Mouse (Mus musculus) forebrain, embryonic 16.5 days (tissue): Measurements from ENCODE around the gene Vmn2r76. TPM values are rescaled to one million over a fixed set of nuclear protein-coding genes. Genes with fewer than 3 reads are reported as not detected.
"Not testable (repeated sequence)": the region's sequence is repeated elsewhere in the genome, so short reads cannot be mapped to it uniquely, and the experiment has no call there.

Experiments used
- ATAC-seq: fragments of 200-750 bp; cut with Nextera tagmentation; 2 replicates; pipeline ENCODE4 v1.8.0; 2017; ENCODE audit warnings: mild to moderate bottlenecking, moderate library complexity
- H3K27ac ChIP-seq: fragments of 300-500 bp; sonication (generic); 2 replicates; pipeline ENCODE4 v1.5.1; 2014; ENCODE audit warnings: low read length, control low read depth
- H3K27me3 ChIP-seq: fragments of 300-500 bp; sonication (generic); replicated peaks from 2 replicates; pipeline ENCODE4 v1.6.1; 2014; ENCODE audit warnings: low read length; ENCODE audit not compliant: control insufficient read depth, insufficient read depth
- H3K36me3 ChIP-seq: fragments of 300-500 bp; sonication (generic); 2 replicates; pipeline ENCODE4 v1.6.1; 2014; ENCODE audit not compliant: control insufficient read depth, insufficient read depth
- H3K4me1 ChIP-seq: fragments of 300-500 bp; sonication (generic); replicated peaks from 2 replicates; pipeline ENCODE4 v1.6.1; 2014; ENCODE audit warnings: low read length; ENCODE audit not compliant: control insufficient read depth, insufficient read depth
- H3K4me2 ChIP-seq: fragments of 300-500 bp; sonication (generic); 2 replicates; pipeline ENCODE4 v1.6.1; 2014; ENCODE audit warnings: mild to moderate bottlenecking, low read length, control low read depth
- H3K4me3 ChIP-seq: fragments of 300-500 bp; sonication (generic); replicated peaks from 2 replicates; pipeline ENCODE4 v1.5.1; 2014; ENCODE audit warnings: mild to moderate bottlenecking, low read length, control low read depth
- H3K9ac ChIP-seq: fragments of 300-500 bp; sonication (generic); replicated peaks from 2 replicates; pipeline ENCODE4 v1.6.1; 2014; ENCODE audit warnings: low read depth, low read length, control low read depth
- H3K9me3 ChIP-seq: fragments of 300-500 bp; sonication (generic); 2 replicates; pipeline ENCODE4 v1.6.1; 2016; ENCODE audit warnings: low read length; ENCODE audit not compliant: control insufficient read depth
- WGBS: fragments of 180-500 bp; shearing (Covaris S2); extraction: QIAGEN DNeasy Blood & Tissue Kit; methylation state at CpG from one replicate; pipeline ENCODE4 v1.1.7; 2014; 5-methylcytosine and 5-hydroxymethylcytosine counted together
- polyA plus RNA-seq: library from polyadenylated mRNA; unstranded; fragments of >200 nt; fragmentation: Nextera tagmentation; extraction: Ambion mirVana; gene quantifications from 2 replicates; pipeline ENCODE4 v1.2.1, GENCODE M21; 2015

The Vmn2r76 gene
- not detected in 2 replicates for polyA plus RNA-seq

DNA sequence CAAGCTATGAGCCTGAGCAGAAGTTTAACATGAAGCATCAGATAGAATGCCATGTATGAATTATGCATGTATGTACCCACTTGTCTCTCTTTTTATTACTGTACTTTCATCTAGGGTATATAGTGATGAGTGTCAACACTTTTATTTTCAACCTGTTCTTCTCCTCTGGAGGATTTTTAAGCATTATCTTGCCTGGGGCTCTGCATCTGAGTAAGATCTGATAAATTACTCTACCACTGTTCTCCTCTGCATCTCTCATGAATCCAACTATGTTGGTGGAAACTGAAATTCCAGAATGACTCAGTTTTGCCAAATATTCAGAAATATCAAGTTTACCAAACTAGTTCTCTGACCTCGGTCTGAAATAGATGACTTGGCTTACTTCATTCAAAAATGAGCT is at the start of gene Vmn2r76:
Gene Vmn2r76, minus strand, starts transcription at position 101 of the 400 bp plus-strand sequence.
- no peaks in the 10 kb centered on the region for H3K9me3 ChIP-seq
- H3K27me3 ChIP-seq: no peaks in the 10 kb centered on the region
- no peak within 1 kb of the TSS for H3K27ac ChIP-seq
- ATAC-seq: no peak
- no peaks in the 10 kb centered on the region for H3K36me3 ChIP-seq
- H3K4me2 ChIP-seq: no peak within 1 kb of the TSS
- H3K9ac ChIP-seq: no peak within 1 kb of the TSS
- no peak within 1 kb of the TSS for H3K4me3 ChIP-seq
- WGBS: 69% methylated on average over 1 of the region's 1 CpGs
- no peaks in the 10 kb centered on the region for H3K4me1 ChIP-seq

DNA sequence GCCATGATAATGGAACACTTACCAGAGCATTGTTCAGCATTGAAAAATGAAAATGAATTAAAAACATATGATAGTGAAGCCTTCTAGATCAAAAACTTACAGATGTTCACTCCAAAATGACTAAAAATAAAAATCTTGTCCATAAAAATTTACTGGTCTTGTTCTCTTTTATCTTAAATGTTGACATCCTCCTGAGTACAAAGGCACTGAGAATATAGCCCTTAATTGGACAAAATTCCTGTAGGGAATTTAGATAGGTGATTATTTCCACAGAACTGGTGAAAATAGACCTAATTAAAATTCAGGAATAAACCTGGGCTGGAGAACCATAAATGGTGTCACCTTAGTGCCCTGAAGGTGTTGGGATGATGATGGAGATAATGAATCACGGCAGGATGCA is 31.0 kb upstream of the Vmn2r76 start, which contains the start of gene Olfr310:
Gene Olfr310, minus strand, starts transcription at position 101 of the 400 bp plus-strand sequence.
- H3K4me3 ChIP-seq: no peak within 1 kb of the TSS
- no peak for ATAC-seq
- no peaks in the 10 kb centered on the region for H3K9me3 ChIP-seq
- H3K4me2 ChIP-seq: no peak within 1 kb of the TSS
- no peaks in the 10 kb centered on the region for H3K4me1 ChIP-seq
- H3K27ac ChIP-seq: no peak within 1 kb of the TSS
- H3K36me3 ChIP-seq: no peaks in the 10 kb centered on the region
- no peaks in the 10 kb centered on the region for H3K27me3 ChIP-seq
- H3K9ac ChIP-seq: no peak within 1 kb of the TSS
- WGBS: 69% methylated on average over 1 of the region's 1 CpGs

DNA sequence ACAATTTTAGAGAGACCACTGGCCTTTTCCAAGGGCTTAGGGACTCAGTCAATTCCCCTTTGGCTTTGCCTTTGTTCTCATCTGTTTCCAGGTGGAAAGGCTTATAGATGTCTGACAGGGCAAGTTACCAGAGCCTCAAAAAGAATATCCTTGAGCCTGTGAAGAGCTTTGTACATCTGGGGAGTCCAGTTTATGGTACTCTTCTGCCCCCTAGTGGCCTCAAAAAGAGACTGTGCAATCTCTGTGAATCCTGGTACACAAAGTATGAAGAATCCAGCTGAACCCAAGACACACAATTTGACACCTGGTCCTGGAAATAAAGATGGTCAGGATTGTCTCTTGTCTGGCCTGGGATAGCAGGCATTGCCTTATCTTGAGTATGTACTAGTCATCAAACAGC is 34.8 kb downstream of the Vmn2r76 start:
- Histone ChIP-seq H3K4me2 (no peak overlapping the region), H3K4me1 (no peaks in the 10 kb centered on the region), H3K9ac (no peak overlapping the region), H3K9me3 (no peaks in the 10 kb centered on the region; the same call in 1 of the 2 replicates), H3K4me3 (no peak overlapping the region), H3K36me3 (no peaks in the 10 kb centered on the region), H3K27ac (no peak overlapping the region), H3K27me3 (no peaks in the 10 kb centered on the region)
- no peak for ATAC-seq

DNA sequence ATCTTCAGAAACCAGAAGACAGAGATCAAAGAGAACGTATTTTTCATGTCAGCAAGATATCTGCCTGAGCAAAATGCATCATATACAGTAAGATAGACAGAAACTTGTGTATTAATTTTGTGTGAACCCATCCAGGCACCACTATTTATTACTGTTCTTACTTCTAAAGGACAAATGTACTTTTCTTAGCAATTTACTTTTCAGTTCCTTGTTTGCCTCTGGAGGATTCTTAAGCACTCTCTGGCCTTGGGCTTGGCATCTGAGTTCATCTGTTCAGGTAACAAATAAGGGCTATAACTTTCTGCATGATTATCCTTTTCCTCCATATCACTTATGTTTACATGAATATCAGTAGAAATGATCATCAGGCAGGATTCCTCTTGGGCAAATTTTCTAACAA is 74.4 kb downstream of the Vmn2r76 start, which contains the start of gene Vmn2r75:
Gene Vmn2r75, minus strand, starts transcription at position 101 of the 400 bp plus-strand sequence.
- ATAC-seq, H3K27me3 ChIP-seq, H3K9me3 ChIP-seq, H3K4me2 ChIP-seq, H3K27ac ChIP-seq, H3K4me3 ChIP-seq, H3K9ac ChIP-seq, H3K36me3 ChIP-seq, H3K4me1 ChIP-seq: not testable (repeated sequence)
- 69% methylated on average over 1 of the region's 1 CpGs for WGBS

Other genes starting within 250 kb of the Vmn2r76 start
- not detected in 2 replicates for gene Vmn2r75, start 74.5 kb downstream of the Vmn2r76 start, polyA plus RNA-seq
- gene Olfr310, start 30.9 kb upstream of the Vmn2r76 start, polyA plus RNA-seq: not detected in 2 replicates
- not detected in 2 replicates for gene Olfr309, start 67.4 kb upstream of the Vmn2r76 start, polyA plus RNA-seq
- gene Olfr308, start 79.3 kb upstream of the Vmn2r76 start, polyA plus RNA-seq: not detected in 2 replicates
- gene Olfr307, start 91.3 kb upstream of the Vmn2r76 start, polyA plus RNA-seq: not detected in 2 replicates
- not detected in 2 replicates for gene Olfr305, start 120.6 kb upstream of the Vmn2r76 start, polyA plus RNA-seq
- gene Olfr304, start 140.3 kb upstream of the Vmn2r76 start, polyA plus RNA-seq: not detected in 2 replicates
- gene Olfr303, start 151.5 kb upstream of the Vmn2r76 start, polyA plus RNA-seq: not detected in 2 replicates
- gene Olfr301, start 157.5 kb upstream of the Vmn2r76 start, polyA plus RNA-seq: not detected in 2 replicates
- gene Olfr299, start 213.6 kb upstream of the Vmn2r76 start, polyA plus RNA-seq: not detected in 2 replicates
- not detected in 2 replicates for gene Olfr298, start 246.2 kb upstream of the Vmn2r76 start, polyA plus RNA-seq